Mouse (Mus musculus): ENCODE data around the gene Ifi202b. TPM values are rescaled to one million over a fixed set of nuclear protein-coding genes. Genes with fewer than 3 reads are reported as not detected.

Ifi202b gene
- polyA plus RNA-seq (2017; shearing (Covaris generic)): 0.22 TPM

DNA sequence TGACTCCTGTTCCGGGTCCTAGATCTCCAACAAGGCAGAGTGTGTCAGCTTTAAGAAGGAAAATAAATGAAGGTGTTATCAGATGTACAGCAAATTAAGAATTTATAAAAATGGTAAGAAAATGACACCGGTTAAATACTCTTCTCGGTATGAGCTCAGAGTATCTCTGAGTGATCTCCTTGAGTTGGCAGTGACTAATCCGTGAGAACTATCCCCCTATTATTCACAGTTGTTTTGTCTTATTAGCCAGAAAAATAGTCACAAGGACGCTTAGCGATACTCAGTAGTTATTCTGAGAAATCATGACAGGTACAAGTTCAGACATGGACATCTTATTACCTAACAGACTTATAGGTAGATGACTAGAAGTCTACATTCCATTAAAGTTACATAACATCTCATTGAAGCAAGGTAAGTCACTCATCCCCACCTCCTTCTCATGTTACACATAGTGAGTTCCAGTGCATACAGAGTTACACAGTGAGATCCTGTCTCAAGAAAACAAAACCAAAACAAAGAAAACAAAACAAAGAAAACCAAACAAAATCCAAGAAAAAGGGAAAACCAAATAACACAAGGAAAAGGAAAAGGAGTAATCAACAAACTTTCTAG lies at the start of gene Ifi202b:
TSS of gene Ifi202b (minus strand) at position 51 of the 612 bp plus-strand sequence.

GRCm38 (mm10) chr1:174031698-174032097 lies 49.2 kb upstream of the Ifi202b start, which contains the start of gene Ifi205:
Gene Ifi205 (minus strand): TSS chr1:174031810.

DNA sequence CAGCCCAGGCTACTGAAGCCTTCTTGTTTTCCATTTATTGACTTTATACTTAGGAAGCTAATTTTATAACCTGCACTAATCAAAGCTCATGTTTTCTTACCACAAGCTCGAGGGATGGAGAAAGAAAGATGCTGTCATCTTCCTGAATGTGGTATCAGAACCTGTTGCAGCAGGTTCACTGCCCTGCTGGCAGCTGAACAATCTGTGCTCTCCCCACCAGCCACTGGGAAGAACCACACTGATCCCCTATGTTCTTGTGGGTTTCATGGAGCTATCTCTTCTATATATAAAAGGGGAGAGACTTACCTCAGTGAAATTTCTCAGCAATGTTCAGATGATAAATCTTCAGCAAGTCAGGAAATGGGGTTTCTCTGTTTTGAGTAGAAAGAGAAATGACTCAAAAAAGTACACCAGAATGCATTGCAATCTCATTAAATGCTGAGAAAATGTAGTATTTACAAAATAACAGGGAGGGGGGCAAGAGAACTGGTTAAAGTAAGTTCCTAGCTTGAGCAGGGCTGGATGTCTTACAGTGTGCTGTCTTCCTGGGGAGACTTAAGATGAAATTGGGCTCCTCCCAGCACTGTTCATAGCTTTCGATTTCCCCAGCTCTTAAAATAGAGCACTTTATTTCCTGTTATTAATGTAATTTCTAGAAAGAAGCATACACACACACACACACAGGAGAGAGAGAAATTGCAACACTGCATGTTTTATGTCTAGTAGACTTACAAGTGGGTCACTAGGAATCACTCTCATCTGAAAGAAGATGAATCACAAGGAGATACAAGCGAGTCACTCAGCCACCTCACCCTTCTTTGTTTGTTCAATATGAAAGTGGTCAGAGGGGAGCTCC lies 40.4 kb downstream of the Ifi202b start, which contains the start of the genes Mndal and Ifi203:
TSS of gene Mndal (minus strand) at position 568 of the 856 bp plus-strand sequence.
TSS of gene Ifi203 (minus strand) at position 749 of the 856 bp plus-strand sequence.

Other genes starting within 250 kb of the Ifi202b start
- gene Ifi207, start 241.0 kb downstream of the Ifi202b start, polyA plus RNA-seq (2017; shearing (Covaris generic)): not detected
- gene Ifi204, start 215.8 kb downstream of the Ifi202b start, polyA plus RNA-seq (2017; shearing (Covaris generic)): 8.1 TPM
- 19.8 TPM for gene Ifi211, start 69.7 kb downstream of the Ifi202b start, polyA plus RNA-seq (2017; shearing (Covaris generic))
- 467 TPM for gene Mndal, start 40.3 kb downstream of the Ifi202b start, polyA plus RNA-seq (2017; shearing (Covaris generic))
- gene Ifi203, start 40.1 kb downstream of the Ifi202b start, polyA plus RNA-seq (2017; shearing (Covaris generic)): 263 TPM
- not detected for gene Ifi205, start 49.1 kb upstream of the Ifi202b start, polyA plus RNA-seq (2017; shearing (Covaris generic))
- gene Olfr433, start 58.0 kb upstream of the Ifi202b start, polyA plus RNA-seq (2017; shearing (Covaris generic)): not detected
- gene Olfr432, start 66.5 kb upstream of the Ifi202b start, polyA plus RNA-seq (2017; shearing (Covaris generic)): 0.54 TPM
- not detected for gene Olfr430, start 83.9 kb upstream of the Ifi202b start, polyA plus RNA-seq (2017; shearing (Covaris generic))
- gene Olfr429, start 101.6 kb upstream of the Ifi202b start, polyA plus RNA-seq (2017; shearing (Covaris generic)): not detected
- not detected for gene Olfr427, start 114.1 kb upstream of the Ifi202b start, polyA plus RNA-seq (2017; shearing (Covaris generic))
- not detected for gene Olfr231, start 138.4 kb upstream of the Ifi202b start, polyA plus RNA-seq (2017; shearing (Covaris generic))
- gene Olfr424, start 148.8 kb upstream of the Ifi202b start, polyA plus RNA-seq (2017; shearing (Covaris generic)): not detected
- gene Olfr420, start 172.9 kb upstream of the Ifi202b start, polyA plus RNA-seq (2017; shearing (Covaris generic)): 0.24 TPM
- gene Spta1, start 190.0 kb upstream of the Ifi202b start, polyA plus RNA-seq (2017; shearing (Covaris generic)): 0.05 TPM